Mouse (Mus musculus) urinary bladder, postnatal 0 days (tissue): ENCODE measurements around the gene Mpig6b. TPM values are rescaled to one million over a fixed set of nuclear protein-coding genes. Genes with fewer than 3 reads are reported as not detected.

ENCODE experiments used
- polyA plus RNA-seq: library from polyadenylated mRNA; unstranded; fragments of >200 nt; fragmentation: Nextera tagmentation; extraction: Ambion mirVana; gene quantifications from 2 replicates; pipeline ENCODE4 v1.2.1, GENCODE M21; 2015

The Mpig6b gene
- polyA plus RNA-seq, 1 experiment from 2014 or later = 0.42 TPM

Other genes with a start within 250 kb of the Mpig6b start
- 22.1 and 24.9 TPM in 2 replicates for gene Stk19, start 229.2 kb downstream of the Mpig6b start, polyA plus RNA-seq
- gene Dxo, start 229.2 kb downstream of the Mpig6b start, polyA plus RNA-seq = 25.1 and 25.6 TPM in 2 replicates
- 25.2 and 29.7 TPM in 2 replicates for gene Skiv2l, start 216.0 kb downstream of the Mpig6b start, polyA plus RNA-seq
- 50.7 and 59.0 TPM in 2 replicates for gene Nelfe, start 215.8 kb downstream of the Mpig6b start, polyA plus RNA-seq
- 15.6 and 19.3 TPM in 2 replicates for gene Cfb, start 203.7 kb downstream of the Mpig6b start, polyA plus RNA-seq
- 0.53 and 0.86 TPM in 2 replicates for gene Zbtb12, start 186.7 kb downstream of the Mpig6b start, polyA plus RNA-seq
- not detected in 2 replicates for gene Gm20547, start 184.1 kb downstream of the Mpig6b start, polyA plus RNA-seq
- gene C2, start 167.9 kb downstream of the Mpig6b start, polyA plus RNA-seq = 8.9 and 9.3 TPM in 2 replicates
- gene Ehmt2, start 167.7 kb downstream of the Mpig6b start, polyA plus RNA-seq = 25.2 and 27.2 TPM in 2 replicates
- gene Slc44a4, start 151.7 kb downstream of the Mpig6b start, polyA plus RNA-seq = 2.6 and 3.3 TPM in 2 replicates
- gene Neu1, start 134.9 kb downstream of the Mpig6b start, polyA plus RNA-seq = 23.2 and 28.5 TPM in 2 replicates
- 4.5 and 5.2 TPM in 2 replicates for gene Hspa1b, start 106.9 kb downstream of the Mpig6b start, polyA plus RNA-seq
- gene Gm20481, start 96.3 kb downstream of the Mpig6b start, polyA plus RNA-seq = not detected in 2 replicates
- gene Hspa1a, start 94.0 kb downstream of the Mpig6b start, polyA plus RNA-seq = 36.7 and 39.4 TPM in 2 replicates
- 0.16 and 0.25 TPM in 2 replicates for gene Hspa1l, start 93.5 kb downstream of the Mpig6b start, polyA plus RNA-seq
- gene Lsm2, start 84.3 kb downstream of the Mpig6b start, polyA plus RNA-seq = 82.1 and 83.5 TPM in 2 replicates
- gene Vars, start 65.2 kb downstream of the Mpig6b start, polyA plus RNA-seq = 42.0 and 44.7 TPM in 2 replicates
- 0.19 and 0.24 TPM in 2 replicates for gene Vwa7, start 49.6 kb downstream of the Mpig6b start, polyA plus RNA-seq
- gene Sapcd1, start 38.2 kb downstream of the Mpig6b start, polyA plus RNA-seq = 1.3 and 1.7 TPM in 2 replicates
- gene Msh5, start 19.4 kb downstream of the Mpig6b start, polyA plus RNA-seq = 0.88 and 1.3 TPM in 2 replicates
- gene Clic1, start 16.2 kb downstream of the Mpig6b start, polyA plus RNA-seq = 240 and 276 TPM in 2 replicates
- 118 and 126 TPM in 2 replicates for gene Ddah2, start 7.1 kb downstream of the Mpig6b start, polyA plus RNA-seq
- gene Ly6g6c, start 796 bp downstream of the Mpig6b start, polyA plus RNA-seq = 0.45 and 0.58 TPM in 2 replicates
- gene Ly6g6e, start 10.7 kb upstream of the Mpig6b start, polyA plus RNA-seq = 8.2 and 8.3 TPM in 2 replicates
- 1.6 and 2.2 TPM in 2 replicates for gene Ly6g6d, start 11.9 kb upstream of the Mpig6b start, polyA plus RNA-seq
- 0.18 TPM in 1 of 2 replicates, not detected in the other for gene Ly6g6f, start 19.4 kb upstream of the Mpig6b start, polyA plus RNA-seq
- 93.1 and 93.2 TPM in 2 replicates for gene Abhd16a, start 23.1 kb upstream of the Mpig6b start, polyA plus RNA-seq
- gene Ly6g5c, start 42.1 kb upstream of the Mpig6b start, polyA plus RNA-seq = not detected in 2 replicates
- 0.22 and 0.35 TPM in 2 replicates for gene Ly6g5b, start 49.2 kb upstream of the Mpig6b start, polyA plus RNA-seq
- gene Gpank1, start 55.3 kb upstream of the Mpig6b start, polyA plus RNA-seq = 9.5 and 11.9 TPM in 2 replicates
- gene Csnk2b, start 55.9 kb upstream of the Mpig6b start, polyA plus RNA-seq = 189 and 201 TPM in 2 replicates
- 9.9 and 10.8 TPM in 2 replicates for gene D17H6S53E, start 60.2 kb upstream of the Mpig6b start, polyA plus RNA-seq
- gene Apom, start 65.9 kb upstream of the Mpig6b start, polyA plus RNA-seq = 0.95 TPM in 1 of 2 replicates, not detected in the other
- 28.9 and 35.6 TPM in 2 replicates for gene Bag6, start 69.0 kb upstream of the Mpig6b start, polyA plus RNA-seq
- 73.9 and 74.9 TPM in 2 replicates for gene Prrc2a, start 98.7 kb upstream of the Mpig6b start, polyA plus RNA-seq
- gene Aif1, start 109.9 kb upstream of the Mpig6b start, polyA plus RNA-seq = 11.2 and 12.6 TPM in 2 replicates
- 13.5 and 15.8 TPM in 2 replicates for gene Lst1, start 122.3 kb upstream of the Mpig6b start, polyA plus RNA-seq
- gene Ltb, start 128.3 kb upstream of the Mpig6b start, polyA plus RNA-seq = 0.53 and 0.96 TPM in 2 replicates
- gene Tnf, start 135.8 kb upstream of the Mpig6b start, polyA plus RNA-seq = 0.40 and 0.69 TPM in 2 replicates
- 0.12 and 0.30 TPM in 2 replicates for gene Lta, start 139.2 kb upstream of the Mpig6b start, polyA plus RNA-seq
- not detected in 2 replicates for gene Gm16181, start 154.7 kb upstream of the Mpig6b start, polyA plus RNA-seq
- 4.5 TPM in 2 replicates for gene Atp6v1g2, start 167.5 kb upstream of the Mpig6b start, polyA plus RNA-seq
- 7.0 and 7.5 TPM in 2 replicates for gene Nfkbil1, start 169.6 kb upstream of the Mpig6b start, polyA plus RNA-seq
- gene Ddx39b, start 175.6 kb upstream of the Mpig6b start, polyA plus RNA-seq = 170 TPM in 2 replicates
- gene H2-D1, start 196.5 kb upstream of the Mpig6b start, polyA plus RNA-seq = 251 and 342 TPM in 2 replicates